Mouse (Mus musculus) Muller cell, postnatal 12 days (primary cell): Measurements from ENCODE around the gene Abcc6.
"Not testable (repeated sequence)": the region's sequence is repeated elsewhere in the genome, so short reads cannot be mapped to it uniquely, and the experiment has no call there.

Source experiments
- DNase-seq: peaks from one replicate; pipeline ENCODE4 v3.0.0-alpha.2; 2015; ENCODE audit errors: inconsistent ontology term

The Abcc6 gene

DNA sequence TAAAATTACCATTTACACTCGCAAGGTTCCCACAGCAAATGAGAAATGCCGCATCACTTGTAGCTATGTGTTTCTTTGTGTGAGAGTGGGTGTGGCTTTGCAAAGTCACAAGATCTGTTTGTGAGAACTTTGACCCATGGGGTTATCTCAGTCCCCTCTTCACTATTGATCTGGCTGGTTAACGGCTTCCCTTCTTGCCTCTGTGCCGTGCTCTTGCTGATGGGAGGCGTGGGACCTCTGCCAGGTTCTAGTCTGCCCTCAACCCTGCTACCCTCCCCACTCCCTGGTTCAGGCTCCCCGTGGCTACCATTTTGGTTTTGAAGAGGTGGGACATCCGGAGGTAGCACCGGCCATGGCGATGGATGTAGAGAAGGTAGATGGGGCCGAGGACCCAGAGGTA, 1.4 kb downstream of the Abcc6 start:
- no peak for DNase-seq

DNA sequence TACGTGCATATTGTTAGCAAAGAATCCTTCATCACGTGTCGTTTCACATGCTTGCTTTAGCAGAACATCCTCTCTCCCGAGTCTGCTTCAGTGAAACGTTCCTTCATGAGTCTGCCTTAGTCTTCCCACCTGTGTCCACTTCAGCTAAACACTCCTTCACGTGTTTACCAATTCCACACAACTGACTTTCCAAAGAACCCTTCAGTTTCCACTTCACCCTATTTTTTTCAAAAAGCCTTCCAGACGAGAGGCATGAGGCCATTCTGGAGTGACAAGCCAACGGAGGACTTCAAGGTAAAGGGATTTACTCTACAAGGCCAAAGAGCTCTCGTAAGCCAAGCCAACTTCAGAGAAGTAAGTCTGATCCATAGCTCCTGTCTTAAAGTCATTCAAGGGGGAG, 4.7 kb downstream of the Abcc6 start:
- DNase-seq = no peak

DNA sequence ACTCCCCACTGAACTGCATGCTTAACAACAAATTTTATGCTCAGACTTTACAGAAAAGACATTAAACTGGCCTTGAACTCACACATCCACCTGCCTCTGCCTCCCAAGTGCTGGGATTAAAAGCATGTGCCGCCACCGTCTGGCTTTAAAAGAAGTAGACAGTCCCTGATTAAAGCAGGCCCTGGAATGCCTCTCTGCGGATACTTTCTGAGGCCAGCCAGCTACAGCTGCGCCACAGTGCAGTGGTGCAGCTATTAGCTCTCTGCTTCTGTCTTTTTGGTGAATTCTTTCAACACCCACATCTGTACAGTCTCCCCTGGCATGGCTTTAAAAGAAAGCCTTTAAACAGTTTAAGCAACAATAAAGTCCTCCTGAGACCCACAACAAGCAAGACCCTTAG, 8.2 kb downstream of the Abcc6 start:
- DNase-seq = no peak

DNA sequence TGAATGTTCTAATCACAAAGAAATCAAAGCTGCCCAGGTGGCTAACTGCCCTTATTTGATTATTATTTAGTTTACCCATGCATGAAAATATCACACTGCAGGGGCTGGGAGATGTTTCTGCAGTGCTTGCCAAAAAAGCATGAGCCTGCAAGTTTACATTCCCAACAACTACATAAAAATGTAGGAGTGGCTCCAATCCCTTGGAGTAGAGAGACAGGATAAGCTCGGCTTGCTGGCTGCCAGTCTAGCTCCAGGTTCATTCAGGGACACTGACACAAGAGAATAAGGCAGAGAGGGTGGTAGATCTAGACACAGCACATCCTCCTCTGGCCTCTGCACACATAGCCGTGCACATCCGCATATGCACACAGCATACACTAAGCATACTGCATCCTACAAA, 10.5 kb downstream of the Abcc6 start:
- no peak for DNase-seq

DNA sequence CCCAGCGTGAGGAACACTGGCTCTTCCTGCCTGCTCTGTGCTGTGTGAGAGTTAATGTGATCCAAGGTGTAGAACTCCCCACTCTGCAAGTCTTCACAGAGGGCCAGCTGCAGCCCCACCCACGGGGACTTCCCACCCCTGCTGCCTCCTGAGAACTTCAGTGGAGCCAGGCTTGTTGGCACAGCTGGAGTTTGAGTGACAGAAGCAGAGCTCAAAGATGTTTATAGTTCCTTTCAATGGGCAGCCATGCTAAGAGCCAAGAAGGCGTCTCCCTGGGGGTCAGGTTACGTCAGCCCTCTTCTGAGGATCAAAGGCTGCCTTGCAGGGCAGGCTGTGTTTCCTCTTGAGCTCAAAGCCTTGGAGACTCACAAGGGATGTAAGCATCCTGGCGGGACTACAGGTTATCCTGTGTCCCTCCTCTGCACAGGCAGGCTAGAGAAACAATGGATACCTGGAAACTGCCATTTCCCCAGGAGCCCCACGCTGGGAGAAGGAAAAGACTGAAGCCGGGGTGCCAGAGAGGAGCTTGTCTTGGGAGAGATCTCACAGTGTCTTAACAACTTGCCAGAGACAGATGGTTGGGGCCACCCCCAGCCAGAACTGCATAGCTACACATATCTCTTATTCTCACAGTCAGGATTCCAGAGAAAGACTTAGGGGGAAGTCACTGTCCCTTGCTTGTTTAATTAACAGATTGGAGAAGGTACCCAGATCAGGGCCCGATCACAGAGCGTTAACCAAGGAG, 16.7 kb downstream of the Abcc6 start:
- no peak for DNase-seq

DNA sequence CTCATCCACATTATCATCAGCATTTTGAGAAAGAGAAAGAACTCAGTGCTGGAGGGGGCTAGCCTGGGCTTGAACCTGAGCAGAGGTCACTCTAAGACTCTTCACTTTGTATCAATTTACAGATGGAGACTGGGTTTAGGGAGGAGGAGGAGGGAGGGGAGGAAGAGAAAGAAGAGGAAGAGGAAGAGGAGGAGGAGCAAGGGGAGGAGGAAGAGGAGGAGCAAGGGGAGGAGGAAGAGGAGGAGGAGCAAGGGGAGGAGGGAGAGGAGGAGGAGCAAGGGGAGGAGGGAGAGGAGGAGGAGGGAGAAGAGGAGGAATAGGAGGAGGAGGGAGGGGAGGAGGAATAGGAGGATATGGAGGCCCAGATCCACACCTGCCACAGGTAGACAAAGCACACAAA, 18.0 kb downstream of the Abcc6 start:
- DNase-seq = no peak

DNA sequence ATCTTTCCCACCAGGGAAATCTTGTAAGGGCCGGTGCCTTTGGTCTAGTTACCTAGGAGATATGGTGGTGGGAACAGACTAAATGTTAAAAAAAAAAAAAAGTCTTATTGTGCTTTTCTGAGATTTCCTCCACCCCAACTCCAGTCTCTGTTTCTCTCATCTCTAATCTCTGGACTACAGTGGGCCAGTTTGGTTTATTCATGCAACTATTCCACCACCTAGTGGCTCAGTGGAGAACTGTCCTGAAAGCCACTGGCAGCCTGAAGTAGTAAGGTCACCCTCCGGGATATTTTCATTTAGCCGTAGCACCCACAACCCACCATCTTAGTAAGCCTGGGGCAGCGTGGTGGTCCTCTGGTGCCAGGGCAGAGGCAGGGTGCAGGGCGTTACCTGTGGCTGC, 20.5 kb downstream of the Abcc6 start:
- peak; percentile 43 for DNase-seq

DNA sequence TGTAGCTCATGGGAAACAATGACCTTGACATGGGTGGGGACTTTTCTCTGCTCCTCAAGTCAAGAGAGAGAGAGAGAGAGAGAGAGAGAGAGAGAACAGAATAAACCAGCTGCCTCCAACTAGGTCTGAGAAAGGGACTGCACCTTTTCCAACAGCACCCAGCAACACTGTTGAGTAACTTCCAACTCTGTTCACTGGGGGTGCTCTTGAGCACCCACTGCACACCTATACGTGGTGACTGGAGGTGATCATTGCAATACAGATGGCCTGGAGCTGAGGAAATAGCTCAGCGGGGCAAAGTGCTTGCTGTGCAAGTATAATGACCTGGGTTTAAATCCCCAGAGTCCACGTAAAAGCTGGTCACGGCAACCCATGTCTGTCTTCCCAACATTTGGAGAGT, 27.4 kb downstream of the Abcc6 start:
- DNase-seq = no peak

DNA sequence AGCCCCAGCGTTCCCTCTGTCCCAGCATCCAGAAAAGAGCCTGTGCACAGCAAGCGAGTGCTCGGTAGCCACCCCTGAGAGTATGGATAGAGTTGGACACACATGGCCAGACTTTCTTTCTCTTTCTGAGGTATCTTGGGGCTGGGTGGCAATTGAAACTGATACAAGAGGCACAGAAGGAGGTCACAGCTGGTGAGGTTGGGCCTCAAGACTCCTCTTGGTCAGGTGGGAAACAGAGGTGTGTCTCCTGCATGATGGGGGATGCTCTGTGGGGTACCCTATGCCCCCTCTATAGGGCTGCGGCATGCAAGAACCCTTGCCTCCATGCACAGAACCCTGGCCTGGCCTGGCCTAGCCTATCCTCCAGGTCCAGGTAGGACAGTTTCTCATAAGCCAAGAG, 29.5 kb downstream of the Abcc6 start:
- DNase-seq = no peak

DNA sequence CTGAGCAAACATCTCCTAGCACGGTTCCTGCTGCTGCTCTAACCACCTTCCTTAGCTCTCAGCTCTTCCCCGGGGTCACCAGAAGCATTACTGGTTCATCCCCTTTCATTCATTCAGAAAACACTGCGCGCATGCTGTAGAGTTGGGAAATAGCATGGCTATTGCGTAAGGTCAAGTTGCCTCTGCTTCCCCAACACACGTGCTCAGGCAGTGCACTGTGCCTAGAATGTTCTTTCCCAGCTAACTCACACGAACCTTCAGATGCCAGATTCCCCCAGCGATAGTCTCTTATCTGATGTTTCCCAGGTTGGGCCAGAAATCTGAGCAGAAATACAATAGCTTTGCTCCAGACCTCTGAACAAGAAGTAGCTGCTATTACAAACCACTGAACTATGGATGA, 37.6 kb downstream of the Abcc6 start:
- no peak for DNase-seq

DNA sequence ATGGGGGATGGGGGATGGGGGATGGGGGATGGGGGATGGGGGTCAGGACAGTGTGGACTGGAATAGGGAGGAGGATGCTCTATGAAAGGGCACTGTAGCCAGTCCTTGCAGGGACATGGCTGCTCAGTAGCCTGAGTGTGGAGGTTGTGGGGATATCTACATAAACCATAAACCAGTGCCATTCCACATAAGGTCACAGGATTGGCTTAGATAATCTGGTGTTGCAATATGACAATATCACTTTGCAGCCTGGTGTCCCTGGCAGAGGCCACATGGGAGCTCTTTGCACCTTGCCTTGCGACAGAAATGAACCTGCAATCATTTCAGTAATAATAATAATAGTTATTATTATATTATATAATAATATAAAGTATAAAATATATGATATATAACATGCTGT, 41.8 kb downstream of the Abcc6 start:
- DNase-seq = no peak

DNA sequence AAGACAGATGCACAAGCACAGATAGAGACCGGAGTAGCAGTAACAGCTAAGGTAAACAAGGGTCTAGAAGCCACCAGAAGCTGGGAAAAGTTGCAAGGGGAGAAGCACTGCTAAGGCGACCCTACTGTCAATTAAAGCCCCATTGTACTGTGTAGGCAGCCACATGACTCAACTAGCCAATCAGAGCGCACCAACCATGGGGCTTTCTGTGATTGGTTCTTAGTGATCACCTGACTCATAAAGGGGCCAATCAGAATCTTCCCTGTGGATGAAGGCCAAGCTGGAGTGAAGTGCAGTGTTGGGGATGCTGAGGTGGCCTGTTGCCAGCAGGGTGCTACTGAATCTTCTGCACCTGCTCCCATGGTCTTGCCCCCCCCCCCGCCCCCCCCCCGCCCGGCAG, 43.2 kb downstream of the Abcc6 start:
- no peak for DNase-seq

DNA sequence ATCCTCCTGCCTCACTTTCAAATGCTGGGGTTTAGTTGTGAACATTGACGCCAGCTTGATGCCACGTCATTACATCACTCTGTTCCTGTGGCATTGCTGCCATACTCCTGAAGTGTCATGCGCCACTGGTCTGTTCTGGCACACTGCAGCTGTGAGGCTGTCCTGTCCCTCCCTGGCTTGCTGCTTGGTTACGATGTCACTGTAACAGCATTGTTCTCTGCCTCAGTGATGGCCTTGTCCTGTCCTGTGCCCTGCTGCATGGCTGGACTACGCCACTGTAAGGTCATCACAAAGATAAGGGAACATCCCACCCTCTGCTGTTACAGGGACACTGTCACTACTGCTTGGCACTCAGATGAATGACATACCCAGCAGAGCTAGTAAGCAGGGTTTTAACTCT, 48.5 kb downstream of the Abcc6 start:
- DNase-seq = no peak

DNA sequence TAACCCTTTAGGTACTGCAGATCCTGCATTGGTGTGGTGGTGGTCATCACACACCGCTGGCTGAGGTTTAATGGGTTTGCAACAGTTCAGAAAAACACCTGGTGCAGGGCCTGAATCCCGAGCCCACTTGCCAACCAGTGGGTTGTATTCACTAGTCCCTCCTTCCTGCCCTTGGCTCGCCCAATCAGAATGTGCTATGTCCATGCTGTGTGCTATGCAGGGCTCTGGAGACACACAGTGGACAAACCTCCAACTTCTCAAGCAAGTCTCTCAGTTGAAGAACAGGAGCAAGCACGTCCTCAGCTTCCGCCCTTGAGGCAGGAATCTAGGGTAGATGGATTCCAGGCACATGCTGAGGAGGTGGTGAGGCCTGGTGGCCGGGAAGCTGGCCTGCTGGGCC, 55.6 kb downstream of the Abcc6 start:
- no peak for DNase-seq

DNA sequence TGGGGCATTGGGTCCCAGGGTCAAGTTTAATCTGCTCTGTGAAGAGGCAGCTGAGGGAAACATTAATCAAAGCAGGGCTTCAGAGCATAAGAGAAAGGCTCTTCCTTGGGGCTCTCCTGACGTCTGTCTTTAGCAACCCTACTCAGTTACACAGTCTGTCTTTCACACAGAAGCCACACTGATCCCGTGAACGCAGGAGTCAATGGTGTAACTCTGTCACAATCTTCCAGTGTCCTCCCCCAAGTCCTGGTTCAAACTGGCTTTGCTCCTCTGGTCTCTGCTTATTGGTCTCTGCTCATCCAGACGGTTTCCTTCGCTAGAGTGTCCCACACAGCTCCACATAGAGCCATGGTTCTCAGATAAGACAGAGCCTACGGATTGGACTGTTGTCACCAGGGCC, 56.0 kb downstream of the Abcc6 start:
- DNase-seq = no peak

DNA sequence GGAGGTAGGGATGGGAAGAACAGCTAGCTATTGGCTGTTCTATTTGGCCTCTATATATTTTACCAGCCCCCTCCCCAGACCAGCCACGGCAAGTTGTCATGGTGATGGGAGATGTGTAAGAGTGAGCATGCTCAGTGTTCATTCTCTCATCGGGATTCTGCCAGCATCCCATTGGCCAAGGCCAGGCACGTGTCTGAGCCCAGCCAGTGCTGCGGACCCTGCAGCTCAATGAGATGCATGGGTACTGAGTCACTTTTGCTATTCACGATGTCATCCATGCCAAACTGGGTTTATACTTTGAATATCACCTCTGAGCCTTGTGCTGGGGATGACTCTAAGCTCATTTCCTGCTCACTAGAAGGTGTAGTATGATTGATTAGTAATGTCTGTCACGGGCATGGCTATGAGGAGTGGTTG, 56.8 kb downstream of the Abcc6 start:
- DNase-seq = no peak

DNA sequence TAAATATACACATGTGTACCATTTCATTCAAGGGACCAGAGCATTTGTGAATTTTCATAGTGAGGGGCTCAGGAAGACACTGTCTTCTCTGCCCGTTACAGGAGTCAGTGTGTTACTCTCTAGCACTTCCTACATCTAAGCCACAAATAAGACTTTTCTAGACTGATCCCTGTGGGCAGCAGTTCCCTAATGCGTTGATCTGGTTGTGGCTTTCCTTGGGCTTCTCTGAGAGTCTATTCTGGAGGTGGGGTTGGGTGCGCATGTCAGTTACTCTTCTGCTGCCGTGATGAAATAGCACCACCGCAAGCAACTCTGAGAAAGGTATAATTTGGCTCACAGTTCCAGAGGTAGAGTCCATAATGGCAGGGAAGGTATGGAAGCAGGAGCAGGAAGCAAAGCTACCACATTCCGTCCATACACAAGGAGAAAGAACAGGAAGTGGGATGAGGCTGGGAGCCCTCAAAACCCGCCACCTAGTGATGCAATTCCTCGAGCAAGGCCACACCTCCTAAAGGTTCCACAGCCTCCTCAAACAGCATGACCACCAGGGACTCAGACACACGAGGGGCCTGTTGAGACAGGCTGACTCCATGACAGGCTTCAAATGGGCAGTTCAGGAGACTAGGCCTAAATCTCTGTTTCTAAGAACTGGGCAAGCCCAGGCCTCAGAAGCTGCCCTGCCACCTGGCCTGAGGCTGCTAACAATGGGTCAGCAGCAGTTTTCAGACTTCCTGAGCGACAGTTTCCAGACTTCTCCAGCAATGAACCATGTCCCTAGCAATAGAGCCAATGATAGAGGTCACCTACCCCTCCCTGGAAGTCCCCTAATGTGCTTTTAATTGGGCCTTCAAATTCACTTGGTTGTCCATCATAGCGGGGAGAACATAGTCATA, 58.0 kb downstream of the Abcc6 start:
- no peak for DNase-seq

DNA sequence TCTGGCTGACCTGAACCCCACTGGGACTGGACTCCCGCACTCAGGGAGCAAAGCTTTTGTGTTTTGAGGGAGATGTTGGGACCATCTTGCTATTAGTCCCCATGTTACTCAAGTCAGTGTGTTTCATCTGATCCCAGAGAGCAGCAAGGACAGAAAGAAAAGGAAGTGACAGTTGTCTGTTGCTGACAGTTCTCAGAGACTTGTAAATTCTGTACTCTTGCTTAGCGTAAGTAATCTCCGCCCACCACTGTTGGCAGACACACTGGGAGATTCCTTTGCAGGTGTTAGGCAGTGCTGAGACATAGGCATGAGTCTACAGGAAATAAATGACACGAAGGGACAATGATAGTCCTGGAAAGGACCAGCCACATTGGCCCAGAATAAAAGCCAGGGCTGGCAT, 73.5 kb downstream of the Abcc6 start:
- peak; percentile 5 for DNase-seq

DNA sequence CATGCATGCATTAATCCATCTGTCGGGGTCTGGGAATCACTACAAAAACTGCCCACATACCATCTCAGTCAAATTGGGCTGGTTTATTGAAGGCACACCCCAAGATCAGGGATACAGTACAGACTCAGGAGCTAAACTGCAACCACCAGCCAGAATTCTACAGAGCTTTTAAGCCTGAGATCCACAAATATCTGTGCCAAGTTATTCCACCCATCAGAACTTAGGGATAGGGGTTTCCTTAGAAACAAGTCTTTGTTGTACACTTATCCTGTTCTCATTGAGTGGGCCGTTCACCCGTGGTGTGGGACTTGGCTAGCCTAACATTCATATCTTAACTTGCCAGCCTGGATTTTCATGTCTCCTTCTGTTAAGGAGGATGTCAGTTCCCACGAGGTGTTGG, 81.0 kb downstream of the Abcc6 start:
- DNase-seq = no peak

DNA sequence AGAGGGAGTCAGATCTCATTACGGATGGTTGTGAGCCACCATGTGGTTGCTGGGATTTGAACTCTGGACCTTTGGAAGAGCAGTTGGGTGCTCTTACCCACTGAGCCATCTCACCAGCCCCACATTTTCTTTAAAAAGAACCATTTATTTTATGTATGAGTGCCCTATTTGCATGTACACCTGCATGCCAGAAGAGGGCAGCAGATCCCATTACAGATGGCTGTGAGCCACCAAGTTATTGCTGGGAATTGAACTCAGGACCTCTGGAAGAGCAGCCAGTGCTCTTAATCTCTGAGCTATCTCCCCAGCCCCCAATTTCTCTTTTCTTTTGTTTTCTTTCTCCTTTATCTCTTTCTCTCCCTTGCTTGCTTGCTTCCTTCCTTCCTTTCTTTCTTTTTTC, 86.8 kb downstream of the Abcc6 start:
- DNase-seq = not testable (repeated sequence)

DNA sequence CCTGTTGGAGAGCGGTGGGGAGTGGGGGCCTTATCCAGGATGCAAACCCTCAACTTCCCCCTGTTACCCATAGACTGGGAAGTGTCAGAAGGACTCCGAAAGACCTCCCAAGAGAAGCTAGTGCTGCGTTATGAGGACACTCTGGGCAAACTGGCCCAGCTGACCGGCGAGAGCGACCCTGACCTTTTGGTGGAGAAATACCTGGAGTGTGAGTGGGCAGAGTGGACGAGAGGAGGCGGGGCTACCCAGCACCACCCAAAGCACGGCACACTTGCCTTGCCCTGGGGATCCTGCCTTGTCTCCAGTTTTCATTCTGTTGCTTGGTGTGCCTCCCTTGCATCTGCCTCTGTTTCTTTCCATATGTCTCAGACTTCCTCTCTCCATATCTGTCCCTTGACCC, 88.1 kb downstream of the Abcc6 start:
- DNase-seq = no peak

DNA sequence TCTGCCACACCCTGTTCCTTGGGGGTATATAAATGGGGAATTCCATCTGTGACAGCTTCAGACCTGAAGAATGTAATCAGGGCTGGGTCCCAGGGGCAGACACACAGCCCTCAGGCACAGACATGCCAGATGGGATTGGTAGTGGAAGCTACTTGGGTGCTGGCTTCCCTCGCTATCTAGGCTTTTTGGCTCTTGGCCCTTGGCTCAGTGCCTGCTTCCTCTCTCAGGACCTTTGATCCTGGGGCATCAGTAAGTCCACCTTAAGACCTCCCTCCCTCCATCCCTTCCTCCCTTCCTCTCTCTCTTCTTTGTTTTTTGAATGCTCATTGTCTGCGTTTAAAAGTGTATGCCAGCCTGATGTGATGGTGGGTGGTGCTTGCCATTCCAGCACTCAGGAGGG, 90.3 kb downstream of the Abcc6 start:
- no peak for DNase-seq

DNA sequence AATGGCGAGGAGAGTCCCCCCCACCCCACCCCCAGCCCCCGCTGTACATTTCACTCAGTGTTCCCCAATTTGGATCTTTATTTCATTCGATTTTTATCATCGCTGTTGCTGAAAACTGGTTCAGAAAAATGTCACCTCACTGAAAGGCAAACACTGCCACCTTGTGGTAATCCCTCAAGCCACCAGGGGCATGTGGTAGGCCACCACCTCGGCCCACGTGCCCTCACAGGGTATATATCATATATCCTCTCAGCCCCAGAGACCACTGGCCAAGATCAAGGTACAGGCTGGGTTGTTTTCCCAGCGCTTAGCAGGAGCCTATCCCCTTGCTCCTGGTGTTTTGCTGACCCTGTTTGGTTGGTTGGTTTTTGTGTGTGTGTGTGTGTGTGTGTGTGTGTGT, 95.0 kb downstream of the Abcc6 start:
- DNase-seq = peak; percentile 51
